Mouse (Mus musculus): Measurements from ENCODE around the gene Ubac2. TPM values are rescaled to one million over a fixed set of nuclear protein-coding genes. Genes with fewer than 3 reads are reported as not detected.
A peak's percentile ranks its signal among the peaks of the same experiment; 100 is the strongest.

Gene Ubac2
- polyA plus RNA-seq, 1 experiment from 2014 or later, result 102 TPM

DNA sequence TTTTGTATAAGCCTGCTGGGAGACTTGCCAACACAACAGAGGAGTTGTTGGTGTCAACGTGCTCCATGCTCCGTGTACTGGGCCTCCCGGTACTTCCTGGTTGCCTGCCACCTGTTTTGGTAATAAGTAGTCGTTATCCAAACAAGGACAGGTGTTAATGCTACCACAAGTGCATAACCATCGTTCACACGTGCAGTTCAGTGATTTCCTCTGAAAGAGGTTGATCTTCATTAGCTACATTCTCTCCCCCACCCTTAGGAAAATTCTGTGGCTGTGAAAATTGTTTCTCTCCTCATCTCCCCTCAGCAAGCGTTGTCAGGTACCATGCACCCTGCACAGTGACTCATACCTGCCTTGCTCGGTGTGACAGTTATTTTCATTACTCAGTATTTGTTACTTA, 121.0 kb downstream of the Ubac2 start:
- DNase-seq (ENCODE audit: low spot score), result peak; percentile 45

- DNase-seq (ENCODE audit: low spot score), result peak; percentile 42
Measured at GRCm38 (mm10) chr14:122000346-122001105, 122.1 kb downstream of the Ubac2 start.

GRCm38 (mm10) chr14:122002224-122002623, 123.8 kb downstream of the Ubac2 start:
- DNase-seq (ENCODE audit: low spot score), result no peak

DNA sequence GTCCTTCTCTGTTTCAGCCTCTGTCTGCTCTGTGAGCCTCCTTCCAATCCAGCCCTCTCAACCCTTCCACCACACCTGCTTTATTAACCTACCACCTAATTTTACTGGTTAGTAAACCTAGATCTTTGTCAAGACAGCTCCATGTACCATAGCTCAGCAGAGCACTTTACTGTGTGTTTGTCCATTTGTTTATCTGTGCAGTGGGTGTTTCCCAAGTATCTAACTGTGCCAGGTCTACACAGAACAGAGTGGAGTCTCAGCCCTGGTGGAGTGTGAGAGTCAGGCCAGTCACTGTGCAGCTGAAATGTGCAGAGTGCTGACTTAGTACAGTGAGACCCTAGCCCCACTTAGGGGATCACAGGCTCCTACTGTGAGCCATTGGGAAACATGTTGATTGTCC, 125.4 kb downstream of the Ubac2 start:
- DNase-seq (ENCODE audit: low spot score), result no peak

DNA sequence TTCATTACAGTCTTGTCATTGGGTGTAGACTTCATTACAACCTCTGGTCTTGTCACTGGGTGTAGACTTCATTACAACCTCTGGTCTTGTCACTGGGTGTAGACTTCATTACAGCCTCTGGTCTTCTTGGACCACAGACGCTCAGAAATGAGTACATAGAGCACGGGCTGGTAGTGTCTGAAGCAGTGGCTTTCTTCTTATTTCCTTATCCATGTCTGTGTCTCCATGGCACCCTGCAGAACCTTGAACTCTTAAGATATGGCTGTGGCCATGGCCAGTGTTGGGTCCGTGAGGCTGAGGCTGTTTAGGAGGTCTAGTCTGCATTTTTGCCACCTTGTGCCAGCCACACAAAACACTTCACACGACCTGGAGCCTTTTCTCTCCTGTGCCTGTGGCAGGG, 129.8 kb downstream of the Ubac2 start:
- no peak for DNase-seq (ENCODE audit: low spot score)

- peak; percentile 89 for DNase-seq (ENCODE audit: low spot score)
Measured at GRCm38 (mm10) chr14:122009502-122009901, 131.1 kb downstream of the Ubac2 start.

GRCm38 (mm10) chr14:122010301-122010700, 131.9 kb downstream of the Ubac2 start:
- no peak for DNase-seq (ENCODE audit: low spot score)

DNA sequence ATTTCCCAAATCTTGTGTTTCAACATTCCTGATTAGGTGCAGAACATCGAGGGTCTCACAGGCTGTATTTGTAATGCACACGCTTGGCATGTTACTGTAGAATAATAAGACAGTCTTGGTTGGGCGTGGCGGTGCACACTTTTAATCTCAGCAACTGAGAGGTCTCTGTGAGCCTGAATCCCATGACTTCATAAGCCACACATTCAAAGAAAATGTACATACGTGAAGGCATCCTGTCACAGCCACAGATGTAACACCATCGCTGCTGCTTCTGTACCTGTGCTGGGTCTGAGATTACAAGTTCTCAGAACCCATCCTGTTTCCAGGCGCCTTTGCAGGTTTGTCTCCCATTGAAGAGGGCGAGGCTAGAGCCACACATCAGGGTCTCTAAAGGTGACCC, 133.3 kb downstream of the Ubac2 start:
- DNase-seq (ENCODE audit: low spot score), result peak; percentile 33

DNA sequence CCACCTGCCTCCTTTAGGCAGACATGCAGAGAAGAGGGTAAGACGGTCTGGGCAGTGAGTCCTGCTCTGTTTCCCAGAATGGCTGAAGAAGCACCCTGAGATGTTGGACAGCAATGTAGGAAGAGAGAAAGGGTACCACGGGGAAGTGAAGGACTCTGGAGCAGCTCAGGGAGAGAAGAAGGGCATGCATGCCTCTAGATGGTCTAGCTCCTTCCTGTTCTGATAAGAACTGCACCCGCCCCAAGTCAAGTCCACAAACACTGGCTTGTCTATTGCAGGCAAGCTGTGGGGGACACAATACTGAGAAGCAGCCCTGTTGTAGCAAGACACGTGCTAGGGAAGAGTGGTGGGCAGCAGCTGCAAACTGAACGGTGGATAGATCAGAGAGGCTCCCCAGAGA, 133.8 kb downstream of the Ubac2 start:
- DNase-seq (ENCODE audit: low spot score), result peak; percentile 35

DNA sequence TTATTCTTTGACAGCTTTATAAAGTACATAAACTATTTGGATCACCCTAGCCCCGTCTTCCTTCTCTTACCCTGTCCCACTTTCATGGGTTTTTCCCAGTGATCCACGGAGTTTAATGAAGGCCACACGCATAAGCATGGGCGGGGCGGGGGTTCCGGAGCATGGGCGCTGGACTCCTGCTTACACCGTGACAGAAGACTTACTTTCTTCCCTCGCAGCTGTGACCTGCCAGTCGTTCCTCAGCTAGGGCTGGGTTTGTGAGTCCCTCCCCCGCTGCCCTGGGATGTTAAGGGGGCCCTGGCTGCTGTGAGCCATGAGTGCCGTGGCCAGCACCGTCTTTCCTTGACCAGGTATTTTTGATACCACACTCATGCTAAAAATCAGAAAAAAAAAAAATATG, 134.4 kb downstream of the Ubac2 start:
- peak; percentile 47 for DNase-seq (ENCODE audit: low spot score)

DNA sequence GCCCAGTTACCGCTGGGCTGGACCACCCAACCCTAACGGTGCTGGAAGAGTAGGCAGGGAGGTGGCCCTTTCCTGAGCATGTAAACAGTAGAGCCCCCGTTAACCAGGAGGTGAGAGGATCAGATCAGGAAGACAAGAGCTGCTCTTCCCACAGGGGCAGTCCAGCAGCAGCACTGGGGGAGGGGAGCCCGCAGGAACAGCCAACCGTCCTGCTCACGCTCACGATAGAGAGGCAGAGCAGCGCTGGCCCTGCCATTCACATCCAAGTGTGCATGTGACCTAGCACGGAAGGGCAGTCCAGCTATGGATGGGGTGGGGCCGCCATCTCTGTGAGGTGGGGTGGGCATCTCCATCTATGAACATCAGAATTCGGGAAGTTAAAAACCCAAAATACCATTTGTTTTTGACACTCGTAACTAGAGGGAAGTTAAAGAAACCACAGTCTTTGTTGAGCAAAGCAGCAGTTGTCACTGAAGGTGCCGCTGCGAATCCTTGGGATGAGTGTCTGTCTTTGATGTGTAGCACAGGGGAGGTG, 135.1 kb downstream of the Ubac2 start:
- peak; percentile 54 for DNase-seq (ENCODE audit: low spot score)

DNA sequence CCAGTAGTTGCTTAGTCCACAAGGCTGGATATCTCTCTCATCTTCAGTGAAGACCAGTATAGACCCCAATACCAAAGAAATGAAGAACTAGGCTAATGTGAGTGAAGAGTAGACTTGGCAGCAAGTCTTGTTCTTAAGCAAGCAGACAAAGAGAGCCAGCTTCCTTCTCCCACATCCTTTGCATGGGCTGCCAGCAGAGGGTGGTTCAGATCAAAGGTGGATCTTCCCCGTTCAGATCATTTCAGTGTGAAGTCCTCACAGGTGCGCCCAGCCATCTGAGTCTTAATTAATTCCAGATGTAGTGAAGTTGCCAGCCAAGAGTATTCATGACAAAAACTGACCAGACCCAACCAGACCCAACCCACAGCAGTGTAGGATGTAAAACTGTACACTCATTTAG, 139.5 kb downstream of the Ubac2 start:
- DNase-seq (ENCODE audit: low spot score), result peak; percentile 77

DNA sequence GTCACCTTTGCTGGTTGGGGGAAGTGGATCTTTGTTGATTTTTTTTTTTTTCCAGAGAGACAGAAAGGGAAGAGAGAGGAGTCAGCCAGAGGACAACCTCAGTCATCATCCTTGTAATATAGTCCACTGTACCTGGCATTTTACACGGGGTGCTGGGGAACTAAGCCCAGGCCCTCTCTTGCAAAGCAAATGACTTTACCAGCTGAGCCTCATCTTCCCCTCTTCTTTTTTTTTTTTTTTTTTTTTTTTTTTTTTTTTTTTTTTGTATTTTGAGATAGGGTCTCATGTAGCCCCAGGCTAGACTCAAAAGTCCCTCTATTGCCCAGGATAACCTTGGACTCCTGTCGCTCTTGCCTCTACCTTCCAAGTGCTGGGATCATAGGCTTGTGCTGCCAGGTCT, 141.0 kb downstream of the Ubac2 start:
- no peak for DNase-seq (ENCODE audit: low spot score)

GRCm38 (mm10) chr14:122020567-122020966, 142.1 kb downstream of the Ubac2 start:
- DNase-seq (ENCODE audit: low spot score), result no peak

- no peak for DNase-seq (ENCODE audit: low spot score)
Measured at GRCm38 (mm10) chr14:122023054-122023453, 144.6 kb downstream of the Ubac2 start.

DNA sequence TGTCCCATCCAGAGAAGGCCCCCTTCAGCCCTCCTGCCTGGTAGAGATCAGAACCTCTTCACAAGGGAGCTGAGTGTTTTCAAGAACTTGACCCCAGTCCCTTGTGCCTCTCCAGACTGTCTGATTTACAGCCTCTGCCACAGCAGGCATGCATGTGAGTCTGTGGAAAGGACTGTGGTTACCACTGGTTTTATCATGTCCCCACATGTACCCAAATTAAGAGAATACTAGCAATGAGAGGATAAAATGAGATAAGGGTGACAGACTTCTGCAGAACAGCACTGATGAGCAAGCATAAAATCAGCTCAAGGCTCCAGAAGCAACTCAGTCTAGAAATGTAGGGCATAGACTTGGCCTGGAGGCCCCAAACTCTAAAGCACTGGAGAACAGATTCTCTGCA, 145.5 kb downstream of the Ubac2 start:
- DNase-seq (ENCODE audit: low spot score), result no peak

- peak; percentile 57 for DNase-seq (ENCODE audit: low spot score)
Measured at GRCm38 (mm10) chr14:122028926-122029745, 150.7 kb downstream of the Ubac2 start.

DNA sequence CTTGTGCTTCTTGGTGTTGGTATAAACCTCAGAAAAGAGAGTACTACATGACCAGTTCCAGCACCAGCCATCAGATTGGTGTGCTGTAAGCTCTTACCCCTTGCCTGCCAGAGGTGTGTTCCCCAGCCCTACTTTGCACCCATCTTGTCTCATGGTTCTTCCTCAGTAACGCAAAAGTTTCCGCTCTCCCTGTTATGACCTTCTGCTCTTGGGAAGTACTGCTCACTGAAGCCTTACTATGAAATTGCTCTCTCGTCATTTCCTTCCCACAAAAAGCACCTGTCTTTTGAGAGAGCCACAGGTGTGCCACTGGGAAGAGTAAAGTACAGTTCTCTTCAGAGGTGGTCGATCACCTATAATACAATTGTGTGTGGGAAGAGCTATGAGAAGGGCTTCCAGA, 151.4 kb downstream of the Ubac2 start:
- DNase-seq (ENCODE audit: low spot score), result no peak

GRCm38 (mm10) chr14:122032045-122032444, 153.6 kb downstream of the Ubac2 start:
- no peak for DNase-seq (ENCODE audit: low spot score)

- DNase-seq (ENCODE audit: low spot score), result no peak
Measured at GRCm38 (mm10) chr14:122034451-122034850, 156.0 kb downstream of the Ubac2 start, which contains the start of gene Timm8a2. Timm8a2 (plus strand) TSS chr14:122034674.

DNA sequence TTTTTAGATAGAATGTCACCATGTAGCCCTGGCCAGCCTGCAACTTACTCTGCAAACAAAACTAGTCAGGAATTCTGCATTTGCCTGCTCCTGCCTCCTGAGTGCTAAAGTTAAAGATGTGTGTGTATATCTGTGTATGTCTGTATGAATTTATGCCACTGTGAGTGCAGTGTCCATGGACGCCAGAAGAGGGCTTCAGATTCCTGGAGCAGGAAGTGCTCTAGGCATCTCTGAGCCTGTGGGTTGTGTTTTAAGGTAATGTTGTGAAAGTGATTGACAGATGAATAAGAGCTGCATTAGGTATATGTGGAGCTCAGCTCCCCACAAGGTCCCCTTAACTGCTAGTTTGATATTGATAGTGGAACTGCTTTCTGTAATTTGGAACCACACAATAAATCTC, 156.8 kb downstream of the Ubac2 start:
- no peak for DNase-seq (ENCODE audit: low spot score)

GRCm38 (mm10) chr14:122035860-122036259, 157.4 kb downstream of the Ubac2 start:
- peak; percentile 23 for DNase-seq (ENCODE audit: low spot score)
